Mouse (Mus musculus): ENCODE data around the gene Ifi35. TPM values are rescaled to one million over a fixed set of nuclear protein-coding genes. Genes with fewer than 3 reads are reported as not detected.
"Not testable (repeated sequence)": the region's sequence is repeated elsewhere in the genome, so short reads cannot be mapped to it uniquely, and the experiment has no call there.

Ifi35 gene
- 69.7 and 73.4 TPM in 2 replicates for total RNA-seq (2017)

DNA sequence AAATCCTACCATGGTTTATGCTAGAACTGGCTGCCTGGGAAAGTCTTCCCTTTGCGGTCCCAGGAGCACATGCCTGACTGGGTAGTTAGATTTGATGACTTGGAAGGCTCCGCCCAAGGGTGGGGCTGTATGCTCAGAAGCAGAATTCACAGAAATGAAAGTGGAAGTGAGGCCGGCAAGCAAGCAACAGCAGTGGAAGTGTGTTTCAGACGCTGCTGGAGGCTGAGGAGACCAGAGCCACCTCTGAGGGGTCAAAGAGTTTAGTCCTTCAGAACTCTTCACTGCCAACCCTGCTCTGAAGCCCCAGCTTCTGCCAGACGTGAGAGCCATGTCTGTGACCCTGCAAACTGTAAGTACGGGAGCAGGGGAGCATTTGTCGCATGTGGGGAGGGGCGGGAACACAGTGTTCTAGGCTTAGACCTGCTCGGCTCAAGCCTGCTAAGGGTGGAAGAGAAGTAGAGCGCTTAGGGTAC lies at the start of gene Ifi35:
TSS of gene Ifi35 (plus strand) at position 134 of the 473 bp plus-strand sequence.
- peak; percentile 94 for ATAC-seq (ENCODE audit: extremely low read depth, insufficient number of reproducible peaks, low FRiP score, poor library complexity, severe bottlenecking)

DNA sequence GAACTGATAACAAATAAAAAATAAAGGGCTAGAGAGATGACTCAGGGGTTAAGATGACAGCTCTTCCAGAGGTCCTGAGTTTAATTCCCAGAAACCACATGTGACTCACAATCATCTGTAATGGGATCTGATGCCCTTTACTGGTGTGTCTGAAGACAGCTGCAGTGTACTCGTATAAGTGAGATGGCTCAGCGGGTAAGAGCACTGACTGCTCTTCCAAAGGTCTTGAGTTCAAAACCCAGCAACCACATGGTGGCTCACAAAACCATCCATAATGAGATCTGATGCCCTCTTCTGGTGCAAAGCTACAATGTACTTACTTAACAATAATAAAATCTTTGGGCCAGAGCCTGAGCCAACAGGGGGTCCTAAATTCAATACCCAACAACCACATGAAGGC lies 32.9 kb upstream of the Ifi35 start:
- no peak for ATAC-seq (ENCODE audit: extremely low read depth, insufficient number of reproducible peaks, low FRiP score, poor library complexity, severe bottlenecking)

DNA sequence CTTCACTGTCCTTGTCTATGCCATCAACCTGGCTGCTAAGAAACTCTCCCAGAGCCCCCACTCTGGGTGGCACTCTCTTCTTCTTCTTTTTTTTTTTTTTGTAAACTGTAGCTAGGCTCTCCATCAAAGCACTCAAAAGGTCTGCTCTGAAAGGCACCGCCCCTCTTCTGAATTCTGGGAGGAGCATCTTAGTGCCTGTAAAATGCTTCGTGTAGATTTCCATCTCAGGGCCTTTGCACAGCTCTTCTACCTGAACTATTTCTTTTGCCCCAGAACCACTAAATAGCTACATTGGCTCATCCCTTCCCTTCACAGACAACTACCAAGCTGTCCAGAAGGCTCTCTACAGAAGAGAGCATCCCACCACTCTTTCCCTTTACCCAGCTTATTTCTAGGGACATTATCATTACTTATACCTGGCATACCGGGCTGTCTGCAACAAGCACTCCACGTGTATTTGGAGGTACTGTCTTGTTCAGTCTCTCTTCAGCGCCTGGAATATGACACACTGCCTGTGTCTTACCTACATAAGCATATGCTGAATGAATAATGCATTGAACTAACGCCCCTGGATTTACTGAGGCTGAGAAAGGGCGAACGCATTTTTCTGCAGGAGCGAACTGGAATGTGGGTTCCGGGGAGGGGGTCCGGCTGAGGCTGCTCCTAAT lies 31.6 kb upstream of the Ifi35 start:
- ATAC-seq (ENCODE audit: extremely low read depth, insufficient number of reproducible peaks, low FRiP score, poor library complexity, severe bottlenecking): no peak

DNA sequence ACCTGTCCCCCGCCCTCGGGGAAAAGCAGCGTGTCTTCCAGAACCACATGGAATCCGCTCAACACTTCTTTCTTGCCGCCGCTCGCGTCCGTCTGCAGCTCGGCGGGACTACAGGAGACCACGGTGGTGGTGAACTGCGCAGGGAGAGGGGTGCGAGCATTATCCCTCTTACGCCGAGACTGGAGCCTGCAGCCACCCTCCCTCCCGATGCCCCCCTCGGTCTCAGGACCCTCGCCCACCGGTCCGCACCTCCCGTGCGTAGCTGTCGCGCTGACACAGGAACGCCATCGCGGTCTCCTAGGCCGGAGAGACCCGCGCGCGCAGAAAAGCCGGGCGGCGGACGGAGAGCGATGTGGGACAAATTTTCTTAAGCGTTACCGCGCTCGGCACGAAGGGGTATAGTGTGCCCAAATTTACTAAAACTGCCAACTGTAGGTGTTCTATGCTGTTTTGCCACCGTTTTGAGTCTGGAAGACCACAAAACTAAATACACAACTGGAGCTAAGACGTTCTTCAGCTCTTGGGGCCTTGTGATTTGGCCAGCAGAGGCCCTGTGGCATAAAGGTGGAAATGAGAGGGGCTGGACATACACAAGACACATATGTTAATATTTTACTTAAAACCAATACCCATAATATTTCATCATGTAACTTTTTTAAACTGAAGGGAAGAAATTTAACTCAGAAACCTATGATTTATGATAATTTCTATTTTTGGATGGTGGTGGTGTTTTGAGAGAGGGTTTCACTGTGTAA lies 30.9 kb upstream of the Ifi35 start, which contains the start of gene Aarsd1:
TSS of gene Aarsd1 (minus strand) at position 515 of the 755 bp plus-strand sequence.
- peak; percentile 71 for ATAC-seq (ENCODE audit: extremely low read depth, insufficient number of reproducible peaks, low FRiP score, poor library complexity, severe bottlenecking)

DNA sequence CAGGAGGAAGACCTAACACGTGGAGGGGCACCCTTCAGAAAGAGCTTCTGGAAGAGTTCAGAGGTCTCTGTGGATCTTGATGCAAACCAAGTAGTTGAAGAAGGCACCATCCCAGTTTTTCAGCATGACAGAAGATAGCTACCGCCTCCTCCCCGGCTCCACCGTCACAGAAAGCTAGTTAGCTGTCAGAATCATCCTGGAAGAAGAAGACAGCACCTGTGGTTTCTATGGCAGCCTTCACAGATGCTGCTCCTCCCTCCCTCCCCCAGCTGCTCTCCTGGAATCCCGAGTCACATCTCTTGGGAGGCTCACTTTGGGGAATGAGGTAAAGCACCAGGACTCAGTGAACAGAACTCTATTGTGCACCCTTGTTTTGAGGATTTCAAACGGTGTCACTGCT lies 29.2 kb upstream of the Ifi35 start:
- no peak for ATAC-seq (ENCODE audit: extremely low read depth, insufficient number of reproducible peaks, low FRiP score, poor library complexity, severe bottlenecking)

DNA sequence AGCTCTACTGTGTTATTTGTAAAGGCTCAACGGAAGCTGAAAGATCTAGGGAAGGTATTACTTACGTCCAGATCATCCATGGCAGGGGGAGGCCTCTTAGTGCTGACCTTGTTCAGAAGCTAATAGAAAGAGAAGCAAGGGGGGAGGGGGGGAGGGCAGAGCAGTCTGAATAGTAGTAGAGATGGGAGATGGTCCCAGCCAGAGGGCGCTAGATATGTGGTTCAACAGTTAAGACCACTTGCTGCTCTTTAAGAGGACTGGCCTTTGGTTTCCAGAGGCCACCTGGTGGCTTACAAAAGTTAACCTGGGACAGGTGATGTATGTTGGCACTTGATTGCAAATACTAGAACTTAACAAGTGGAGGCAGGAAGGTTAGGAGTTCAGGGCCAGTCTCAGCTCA lies 28.6 kb upstream of the Ifi35 start:
- no peak for ATAC-seq (ENCODE audit: extremely low read depth, insufficient number of reproducible peaks, low FRiP score, poor library complexity, severe bottlenecking)

DNA sequence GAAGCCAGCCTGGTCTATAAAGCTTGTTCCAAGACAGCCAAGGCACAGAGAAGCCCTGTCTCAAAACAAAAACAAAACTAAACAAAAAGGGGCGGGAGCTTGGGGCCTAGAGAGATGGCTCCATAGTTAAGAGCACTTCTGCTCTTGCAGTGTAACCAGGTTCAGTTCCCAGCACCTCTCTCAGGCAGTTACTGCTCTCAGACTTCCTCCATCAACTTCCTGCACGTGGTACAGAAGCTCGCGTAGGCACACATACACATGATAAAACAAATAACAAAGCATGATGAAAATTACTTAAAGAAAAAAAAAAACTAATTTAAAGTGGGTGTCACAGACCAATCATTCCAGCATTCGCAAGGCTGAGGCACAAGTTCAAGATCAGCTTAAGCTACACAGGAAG lies 28.1 kb upstream of the Ifi35 start:
- ATAC-seq (ENCODE audit: extremely low read depth, insufficient number of reproducible peaks, low FRiP score, poor library complexity, severe bottlenecking): no peak

DNA sequence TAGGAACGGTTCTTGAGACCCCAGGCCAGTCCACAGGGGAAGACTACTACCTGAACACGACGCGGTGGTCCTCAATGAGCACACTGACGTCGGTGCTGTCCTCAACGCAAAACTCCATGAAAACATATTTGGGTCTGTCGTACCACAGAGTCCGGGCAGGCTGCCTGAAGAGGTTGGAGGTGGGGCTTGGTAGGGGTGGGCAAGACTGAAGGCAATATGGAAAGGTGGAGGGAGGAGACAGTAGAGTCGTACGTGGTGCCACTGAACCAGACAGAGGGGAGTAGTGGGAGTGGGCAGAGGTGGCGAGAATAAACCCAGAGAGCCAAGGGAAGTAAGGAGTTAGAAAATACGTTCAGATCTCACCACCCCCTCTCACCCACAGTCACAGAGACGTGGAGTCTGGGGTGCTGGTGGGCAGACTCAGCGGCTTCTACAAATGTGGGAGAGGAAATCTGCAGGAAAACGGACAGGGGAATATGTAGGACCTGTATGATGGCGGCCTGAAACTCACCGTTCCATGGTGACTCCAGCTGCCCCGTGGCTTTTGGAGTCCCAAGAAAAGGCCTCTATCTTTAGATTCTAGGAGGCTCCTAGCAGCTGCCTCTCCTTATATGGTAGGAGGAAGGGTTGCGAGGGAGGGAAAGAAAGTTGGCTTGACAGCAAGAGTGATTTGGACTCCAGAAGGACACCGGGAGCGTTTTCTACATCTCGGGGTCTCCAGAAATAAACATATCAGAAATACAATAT lies 23.9 kb upstream of the Ifi35 start, which contains the start of gene Gm27029:
TSS of gene Gm27029 (minus strand) at position 692 of the 747 bp plus-strand sequence.
- no peak for ATAC-seq (ENCODE audit: extremely low read depth, insufficient number of reproducible peaks, low FRiP score, poor library complexity, severe bottlenecking)

DNA sequence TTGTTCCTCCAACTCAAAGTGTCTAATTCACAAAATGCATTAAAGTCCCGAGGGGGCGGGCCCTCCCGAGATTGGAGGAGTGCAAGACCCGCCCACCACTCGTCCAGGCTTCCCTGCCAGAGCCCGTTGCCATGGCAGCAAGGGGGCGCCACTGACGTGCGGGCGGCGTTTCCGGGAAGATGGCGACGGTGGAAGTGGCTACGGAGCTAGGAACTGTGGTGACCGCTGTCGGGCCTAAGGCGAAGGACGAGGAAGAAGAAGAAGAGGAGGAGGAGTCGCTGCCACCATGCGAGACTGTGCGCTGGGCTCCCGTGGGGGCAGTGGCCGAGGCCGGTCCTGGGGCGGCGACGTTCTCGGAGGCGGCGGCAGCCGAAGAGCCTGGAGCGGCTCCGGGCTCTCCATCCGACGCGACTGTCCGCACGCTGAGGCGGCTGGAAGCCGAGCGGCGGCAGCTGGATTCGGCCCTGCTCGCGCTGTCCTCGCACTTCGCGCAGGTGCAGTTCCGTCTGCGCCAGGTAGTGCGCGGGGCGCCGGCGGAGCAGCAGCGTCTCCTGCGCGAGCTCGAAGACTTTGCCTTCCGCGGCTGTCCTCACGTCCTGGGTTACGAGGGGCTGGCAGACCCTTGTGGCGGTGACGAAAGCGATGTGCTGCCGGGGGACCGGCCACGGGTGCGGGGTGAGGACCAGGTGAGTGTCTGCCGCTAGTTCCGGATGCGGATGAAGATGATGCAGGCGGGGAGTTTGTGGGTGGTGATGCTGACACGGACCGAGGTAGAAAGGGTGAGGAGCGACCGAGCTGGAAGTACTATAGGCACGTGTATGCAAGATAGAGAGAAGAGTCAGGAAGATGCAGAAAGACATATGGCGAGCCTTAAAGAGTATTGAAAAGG lies 23.0 kb upstream of the Ifi35 start, which contains the start of the genes Rundc1 and Ptges3l:
TSS of gene Rundc1 (plus strand) at position 161 of the 889 bp plus-strand sequence.
TSS of gene Ptges3l (minus strand) at position 409 of the 889 bp plus-strand sequence.
- peak; percentile 96 for ATAC-seq (ENCODE audit: extremely low read depth, insufficient number of reproducible peaks, low FRiP score, poor library complexity, severe bottlenecking)

DNA sequence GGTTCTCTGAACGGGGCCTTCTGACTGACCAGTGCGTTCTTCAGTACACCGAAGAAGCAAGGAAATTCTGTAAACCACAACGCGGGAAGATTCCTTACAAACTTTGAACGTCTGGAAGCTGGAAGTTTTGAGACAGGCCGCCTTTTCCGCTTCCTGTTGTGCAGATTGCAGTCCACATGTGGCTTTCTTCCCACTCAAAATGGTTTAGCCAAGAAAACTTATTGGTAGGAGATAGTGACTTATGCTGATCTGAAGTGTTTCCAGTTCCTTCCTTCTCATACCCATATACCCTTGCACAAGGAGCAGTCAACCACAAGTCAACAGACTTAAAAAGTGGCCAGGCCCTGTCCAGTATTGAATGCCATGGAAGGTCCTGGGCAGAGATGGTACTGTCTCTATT lies 22.0 kb upstream of the Ifi35 start:
- no peak for ATAC-seq (ENCODE audit: extremely low read depth, insufficient number of reproducible peaks, low FRiP score, poor library complexity, severe bottlenecking)

DNA sequence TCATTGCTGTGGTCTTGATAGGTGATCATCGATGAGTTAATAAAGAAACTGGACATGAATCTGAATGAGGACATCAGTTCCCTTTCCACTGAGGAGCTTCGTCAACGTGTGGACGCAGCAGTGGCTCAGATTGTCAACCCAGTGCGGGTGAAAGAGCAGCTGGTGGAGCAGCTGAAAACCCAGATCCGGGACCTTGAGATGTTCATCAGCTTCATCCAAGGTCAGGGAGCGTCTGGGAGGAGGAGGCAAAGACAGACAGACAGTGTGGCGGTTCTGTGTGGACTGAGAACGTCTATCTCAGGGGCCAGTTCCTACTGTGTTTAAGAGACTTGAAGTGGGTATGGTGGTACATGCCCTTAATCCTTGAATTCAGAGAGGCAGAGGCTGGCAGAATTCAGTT lies 16.9 kb upstream of the Ifi35 start:
- ATAC-seq (ENCODE audit: extremely low read depth, insufficient number of reproducible peaks, low FRiP score, poor library complexity, severe bottlenecking): no peak

DNA sequence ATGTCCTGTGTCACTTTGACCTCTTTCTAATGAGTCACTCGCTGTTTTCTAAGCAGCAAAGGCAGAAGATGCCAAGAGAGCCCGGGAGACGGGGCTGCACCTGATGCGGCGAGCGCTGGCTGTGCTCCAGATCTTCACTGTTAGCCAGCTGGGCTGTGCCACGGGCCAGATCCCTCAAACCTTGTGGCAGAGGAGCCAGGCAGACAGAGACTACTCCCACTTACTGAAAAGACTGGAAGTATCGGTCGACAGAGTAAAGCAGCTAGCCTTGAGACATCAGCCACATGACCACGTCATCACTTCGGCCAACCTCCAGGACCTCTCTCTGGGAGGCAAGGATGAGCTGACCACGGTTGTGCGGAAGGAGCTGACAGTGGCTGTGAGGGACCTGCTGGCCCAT lies 14.8 kb upstream of the Ifi35 start:
- ATAC-seq (ENCODE audit: extremely low read depth, insufficient number of reproducible peaks, low FRiP score, poor library complexity, severe bottlenecking): no peak

DNA sequence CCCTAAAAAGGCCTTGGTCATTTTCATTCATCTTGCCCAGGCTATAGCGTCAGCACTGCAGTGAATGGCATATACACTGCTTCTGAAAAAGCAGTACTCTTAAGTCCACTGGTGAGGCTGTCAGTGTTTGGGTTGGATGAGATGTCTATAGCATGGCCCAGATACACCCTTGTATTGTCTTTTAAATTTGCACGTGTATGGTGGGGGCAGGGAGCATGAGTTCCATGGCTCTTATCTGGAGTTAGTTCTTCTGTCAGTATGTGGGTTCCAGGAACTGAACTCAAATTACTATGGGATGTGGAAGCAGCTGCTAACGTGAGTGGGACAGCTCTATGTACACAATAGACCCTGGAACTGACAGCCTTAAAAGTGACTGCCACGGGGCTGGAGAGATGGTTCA lies 12.4 kb upstream of the Ifi35 start:
- no peak for ATAC-seq (ENCODE audit: extremely low read depth, insufficient number of reproducible peaks, low FRiP score, poor library complexity, severe bottlenecking)

DNA sequence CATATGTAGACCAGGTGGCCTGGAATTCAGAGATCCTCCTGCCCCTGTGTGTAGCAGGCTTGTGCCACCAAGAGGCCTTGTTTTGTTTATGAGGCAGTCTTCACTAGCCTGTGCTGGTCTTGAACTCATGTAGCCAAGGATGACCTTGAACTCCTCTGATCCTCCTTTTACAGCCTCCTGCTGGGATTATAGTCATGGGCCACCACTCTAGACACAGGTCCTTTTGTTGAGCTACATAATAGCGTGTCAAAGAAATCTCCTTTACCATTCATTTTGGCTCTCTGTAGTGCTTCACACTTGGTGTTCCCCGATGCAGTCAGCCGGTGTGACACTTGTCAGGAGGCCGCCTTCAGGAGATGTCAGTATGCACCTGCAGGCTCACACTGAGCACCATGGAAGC lies 11.3 kb upstream of the Ifi35 start:
- no peak for ATAC-seq (ENCODE audit: extremely low read depth, insufficient number of reproducible peaks, low FRiP score, poor library complexity, severe bottlenecking)

DNA sequence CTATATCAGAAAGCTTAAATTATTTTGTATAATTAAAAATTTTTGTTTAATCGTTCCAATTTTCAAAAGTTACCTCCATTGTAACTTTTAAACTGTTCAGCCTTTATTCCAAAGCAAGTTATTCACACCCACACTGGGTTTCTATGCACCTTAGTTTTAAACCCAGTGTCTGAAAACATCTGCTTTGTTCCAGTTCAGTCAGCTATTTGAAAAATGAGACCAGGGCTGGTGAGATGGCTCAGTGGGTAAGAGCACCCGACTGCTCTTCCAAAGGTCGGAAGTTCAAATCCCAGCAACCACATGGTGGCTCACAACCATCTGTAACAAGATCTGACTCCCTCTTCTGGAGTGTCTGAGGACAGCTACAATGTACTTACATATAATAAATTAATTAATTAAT lies 10.2 kb upstream of the Ifi35 start:
- ATAC-seq (ENCODE audit: extremely low read depth, insufficient number of reproducible peaks, low FRiP score, poor library complexity, severe bottlenecking): not testable (repeated sequence)

DNA sequence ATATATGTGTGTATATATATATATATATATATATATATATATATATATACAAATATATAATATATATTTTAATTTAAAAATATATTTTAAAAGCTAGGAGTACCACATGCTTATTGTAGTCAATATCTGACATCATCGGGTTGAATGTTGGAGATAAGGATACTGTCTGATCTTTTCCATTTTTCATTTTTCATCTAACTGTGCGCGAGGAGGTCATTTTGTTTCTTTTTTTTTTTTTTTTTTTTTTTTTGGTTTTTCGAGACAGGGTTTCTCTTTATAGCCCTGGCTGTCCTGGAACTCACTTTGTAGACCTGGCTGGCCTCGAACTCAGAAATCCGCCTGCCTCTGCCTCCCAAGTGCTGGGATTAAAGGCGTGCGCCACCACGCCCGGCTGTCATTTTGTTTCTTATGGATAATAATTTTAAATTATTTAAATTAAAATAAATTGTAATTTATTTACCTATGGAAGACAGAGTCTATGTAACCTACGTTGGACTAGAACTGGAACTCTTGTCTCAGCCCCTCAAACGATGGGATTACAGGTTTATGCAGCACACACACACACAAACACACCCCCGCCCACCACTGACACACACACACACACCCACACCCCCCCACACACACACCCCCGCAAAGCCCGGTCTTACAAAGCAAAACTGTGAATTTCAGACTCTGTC lies 6.6 kb upstream of the Ifi35 start:
- ATAC-seq (ENCODE audit: extremely low read depth, insufficient number of reproducible peaks, low FRiP score, poor library complexity, severe bottlenecking): not testable (repeated sequence)

DNA sequence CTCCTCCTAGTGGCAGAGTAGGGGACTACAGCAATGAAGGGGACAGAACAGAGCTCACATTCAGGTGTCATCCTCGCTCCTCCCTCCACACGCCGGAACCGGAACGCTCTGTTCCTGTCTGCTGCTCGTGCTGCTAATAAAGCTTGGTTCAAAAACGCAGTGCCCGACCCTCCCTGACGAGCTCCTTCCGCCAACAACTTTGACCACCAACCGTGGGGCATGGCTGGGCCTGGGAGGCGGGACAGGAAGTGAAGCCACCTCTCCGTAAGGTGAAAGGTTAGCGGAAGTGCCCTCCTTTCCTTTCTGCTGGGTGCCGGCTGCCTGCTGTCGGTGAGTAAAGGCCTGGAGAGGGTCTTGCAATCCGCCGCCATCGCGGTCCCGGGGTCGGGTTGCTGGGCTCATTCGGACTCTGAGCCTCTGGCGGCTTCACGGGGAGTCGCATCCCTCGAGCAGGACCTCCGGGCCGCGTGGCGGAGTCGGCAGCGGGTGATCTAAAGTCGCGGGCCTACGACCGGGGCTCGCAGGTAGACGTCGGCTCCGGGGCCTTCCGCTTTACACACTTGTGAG lies 6.0 kb upstream of the Ifi35 start, which contains the start of gene Rpl27:
TSS of gene Rpl27 (plus strand) at position 172 of the 567 bp plus-strand sequence.
- peak; percentile 98 for ATAC-seq (ENCODE audit: extremely low read depth, insufficient number of reproducible peaks, low FRiP score, poor library complexity, severe bottlenecking)

DNA sequence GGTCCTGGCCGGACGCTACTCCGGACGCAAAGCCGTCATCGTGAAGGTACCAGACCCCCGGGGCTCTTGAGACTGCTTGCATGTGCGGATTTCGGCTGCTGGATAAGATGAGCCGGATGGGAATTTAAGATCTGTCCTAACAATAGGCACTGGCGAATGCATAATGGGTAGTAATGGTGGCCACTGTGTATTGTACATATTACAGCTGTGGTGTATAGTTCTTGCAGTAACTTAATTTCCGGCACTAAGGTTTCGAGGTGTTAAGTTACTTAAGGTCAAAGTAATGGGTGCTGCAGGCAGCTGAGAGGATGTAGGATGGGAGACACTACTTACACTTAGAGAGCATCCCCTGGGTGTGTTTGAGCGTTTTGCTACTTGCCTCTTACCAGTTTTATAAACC lies 5.4 kb upstream of the Ifi35 start:
- ATAC-seq (ENCODE audit: extremely low read depth, insufficient number of reproducible peaks, low FRiP score, poor library complexity, severe bottlenecking): no peak

Data from neutrophil, adult 5-6 weeks (primary cell).